Mouse (Mus musculus) testis, adult 2 months (tissue): ENCODE data around the gene Nipal3. TPM values are rescaled to one million over a fixed set of nuclear protein-coding genes. Genes with fewer than 3 reads are reported as not detected.
A peak's percentile ranks its signal among the peaks of the same experiment; 100 is the strongest.

ENCODE experiments used
- H3K27ac ChIP-seq: fragments of 200-500 bp; 2 replicates; pipeline ENCODE4 v1.5.1; 2012; ENCODE audit warnings: low read depth, low read length; ENCODE audit not compliant: control insufficient read depth, insufficient read depth
- H3K27me3 ChIP-seq: fragments of 200-500 bp; 2 replicates; pipeline ENCODE4 v1.6.1; 2012; ENCODE audit warnings: mild to moderate bottlenecking, low read length, moderate library complexity; ENCODE audit not compliant: control insufficient read depth, insufficient read depth
- H3K36me3 ChIP-seq: fragments of 200-500 bp; 2 replicates; pipeline ENCODE4 v1.6.1; 2012; ENCODE audit warnings: mild to moderate bottlenecking, low read length; ENCODE audit not compliant: control insufficient read depth, insufficient read depth
- H3K4me1 ChIP-seq: fragments of 200-500 bp; 2 replicates; pipeline ENCODE4 v1.6.1; 2012; ENCODE audit warnings: low read length; ENCODE audit not compliant: control insufficient read depth, insufficient read depth
- H3K4me3 ChIP-seq: fragments of 200-500 bp; 2 replicates; pipeline ENCODE4 v1.5.1; 2012; ENCODE audit warnings: low read depth, mild to moderate bottlenecking, low read length, moderate library complexity, mixed read lengths; ENCODE audit not compliant: control insufficient read depth
- CTCF ChIP-seq: fragments of 200-500 bp; IDR thresholded peaks from 2 replicates; pipeline ENCODE4 v1.5.1; 2012; ENCODE audit warnings: low read depth, mild to moderate bottlenecking, inconsistent platforms, low read length, moderate library complexity; ENCODE audit not compliant: control insufficient read depth, insufficient read depth, insufficient replicate concordance
- POLR2A ChIP-seq: fragments of 200-500 bp; IDR thresholded peaks from 2 replicates; pipeline ENCODE4 v1.6.1; 2012; ENCODE audit warnings: low read depth, mild to moderate bottlenecking, inconsistent platforms, low read length, moderate library complexity; ENCODE audit not compliant: control insufficient read depth
- polyA plus RNA-seq: library from polyadenylated mRNA; depleted of rRNA; stranded (reverse); fragments of >200 nt; gene quantifications from 2 replicates; pipeline ENCODE4 v1.2.3, GENCODE M21; 2012; rRNA removed

The Nipal3 gene
- polyA plus RNA-seq, 1 experiment, result 4.6 TPM

DNA sequence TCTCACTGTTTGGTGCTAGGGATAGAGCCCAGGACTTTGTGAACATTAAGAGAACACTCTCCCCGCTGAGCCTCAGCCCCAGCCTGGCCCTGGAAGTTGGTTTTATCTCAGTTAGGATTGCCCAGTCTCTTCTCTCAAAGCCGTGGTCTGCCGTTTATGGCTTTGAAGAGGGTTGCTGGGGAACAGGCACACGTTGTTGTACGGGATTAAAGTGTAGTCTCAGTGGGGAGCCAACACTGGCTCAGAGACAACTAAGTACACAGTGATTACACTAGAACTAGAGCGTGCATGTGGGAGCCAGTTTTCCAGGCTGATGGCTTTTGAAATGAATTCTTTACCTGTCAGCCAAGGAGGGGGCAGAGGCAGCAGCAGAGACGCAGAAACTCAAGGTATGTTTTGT lies 93.0 kb downstream of the Nipal3 start:
- H3K4me1 ChIP-seq, result peaks cover 12% of the 10 kb centered on the region
- no peak overlapping the region for H3K4me3 ChIP-seq
- H3K27ac ChIP-seq, result no peak overlapping the region
- H3K27me3 ChIP-seq, result no peaks in the 10 kb centered on the region
- no peaks in the 10 kb centered on the region for H3K36me3 ChIP-seq
- TF ChIP-seq POLR2A (no peak), CTCF (no peak)

- Histone ChIP-seq H3K27me3 (no peaks in the 10 kb centered on the region), H3K4me1 (peaks cover 8% of the 10 kb centered on the region), H3K27ac (no peak within 1 kb of the TSS; the same call in 1 of the 2 replicates), H3K36me3 (no peaks in the 10 kb centered on the region), H3K4me3 (peak within 1 kb of the TSS; percentile 49)
- no peak for TF ChIP-seq POLR2A
- TF ChIP-seq CTCF, result no peak
Measured at GRCm38 (mm10) chr4:135397991-135398390, 96.8 kb downstream of the Nipal3 start, which contains the start of gene Ncmap. TSS of gene Ncmap (minus strand) at chr4:135398227.

DNA sequence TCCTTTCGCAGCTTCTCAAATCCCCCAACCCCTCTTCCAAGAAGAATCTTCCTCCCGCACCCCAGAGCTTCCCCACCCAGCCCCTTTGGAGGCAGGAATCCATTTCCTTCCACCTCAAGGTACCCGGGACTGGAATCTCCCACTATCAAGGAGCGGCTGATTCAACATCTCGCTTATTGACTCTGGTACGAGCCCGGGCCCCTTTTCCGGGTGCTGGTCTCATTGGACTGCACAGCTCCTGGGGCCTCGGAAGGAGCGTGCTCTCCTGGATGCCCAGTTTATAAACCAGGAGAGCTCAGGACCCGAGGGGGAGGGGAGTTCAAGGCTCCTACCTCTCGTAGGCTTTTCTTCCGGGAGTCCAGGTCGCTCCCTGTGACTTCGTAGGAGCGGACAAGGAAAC lies 97.3 kb downstream of the Nipal3 start:
- Histone ChIP-seq H3K27me3 (no peaks in the 10 kb centered on the region), H3K4me1 (peaks cover 8% of the 10 kb centered on the region), H3K4me3 (peak overlapping the region; percentile 49), H3K27ac (no peak overlapping the region; the same call in 1 of the 2 replicates), H3K36me3 (no peaks in the 10 kb centered on the region)
- TF ChIP-seq CTCF, result no peak
- no peak for TF ChIP-seq POLR2A

DNA sequence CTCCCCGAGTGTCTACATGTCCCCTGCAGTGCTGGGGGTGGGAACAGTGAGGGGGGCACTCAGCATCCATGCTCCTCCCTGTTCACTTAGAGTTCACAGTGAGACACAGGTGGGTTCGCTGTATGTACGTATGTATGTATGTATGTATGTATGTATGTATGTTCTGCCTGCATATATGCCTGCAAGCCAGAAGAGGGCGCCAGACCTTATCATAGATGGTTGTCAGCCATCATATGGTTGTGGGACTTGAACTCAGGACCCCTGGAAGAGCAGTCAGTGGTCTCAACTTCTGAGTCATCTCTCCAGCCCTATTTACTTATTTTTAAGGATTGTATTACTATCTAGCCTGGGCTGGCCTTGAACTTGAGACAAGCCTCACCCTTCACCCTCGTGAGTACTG lies 98.5 kb downstream of the Nipal3 start:
- Histone ChIP-seq H3K36me3 (no peaks in the 10 kb centered on the region), H3K27ac (no peak overlapping the region)

More for the DNA sequence above, 98.5 kb downstream of the Nipal3 start:
- no peak for TF ChIP-seq CTCF
- TF ChIP-seq POLR2A, result no peak
- Histone ChIP-seq H3K4me3 (no peak overlapping the region), H3K27me3 (no peaks in the 10 kb centered on the region), H3K4me1 (peaks cover 8% of the 10 kb centered on the region)

Other genes starting within 250 kb of the Nipal3 start
- 20.9 and 21.0 TPM in 2 replicates for gene Clic4, start 222.2 kb downstream of the Nipal3 start, polyA plus RNA-seq
- 23.5 and 25.7 TPM in 2 replicates for gene Srrm1, start 141.7 kb downstream of the Nipal3 start, polyA plus RNA-seq
- gene Ncmap, start 96.8 kb downstream of the Nipal3 start, polyA plus RNA-seq, result 1.6 and 2.1 TPM in 2 replicates
- gene Rcan3, start 61.2 kb downstream of the Nipal3 start, polyA plus RNA-seq, result 2.6 and 3.0 TPM in 2 replicates
- gene Stpg1, start 248 bp downstream of the Nipal3 start, polyA plus RNA-seq, result 119 and 126 TPM in 2 replicates
- gene Grhl3, start 78.6 kb upstream of the Nipal3 start, polyA plus RNA-seq, result 0.64 and 0.69 TPM in 2 replicates
- gene Ifnlr1, start 191.2 kb upstream of the Nipal3 start, polyA plus RNA-seq, result 0.43 and 0.67 TPM in 2 replicates
- gene Il22ra1, start 233.1 kb upstream of the Nipal3 start, polyA plus RNA-seq, result 0.17 TPM in 1 of 2 replicates, not detected in the other